Mouse (Mus musculus) MEL (cell line): ENCODE data around the gene Oat.

Experiments
- CTCF ChIP-seq, 3 experiments: IDR thresholded peaks in 2 of 3; conservative IDR thresholded peaks in 1 of 3; 2 replicates each; pipeline ENCODE4 v1.5.1; 2011 to 2012; ENCODE audit warnings: low read length in 3 of 3, low read depth in 2 of 3, mild to moderate bottlenecking in 2 of 3, improper control_type of control experiment in 1 of 3, inconsistent platforms in 1 of 3, mixed read lengths in 1 of 3, moderate library complexity in 1 of 3; ENCODE audit not compliant: control insufficient read depth in 1 of 3, insufficient read depth in 1 of 3, poor library complexity in 1 of 3, severe bottlenecking in 1 of 3
- E2F4 ChIP-seq: IDR thresholded peaks from 2 replicates; pipeline ENCODE4 v1.6.1; 2011; ENCODE audit warnings: low read depth, low read length, improper control_type of control experiment, borderline replicate concordance
- ELF1 ChIP-seq: IDR thresholded peaks from 2 replicates; pipeline ENCODE4 v1.6.1; 2014; ENCODE audit warnings: low read depth, mild to moderate bottlenecking, inconsistent platforms, low read length, improper control_type of control experiment, moderate library complexity
- GATA1 ChIP-seq: IDR thresholded peaks from 2 replicates; pipeline ENCODE4 v1.6.1; 2011; ENCODE audit warnings: low read depth, low read length, improper control_type of control experiment
- MAX ChIP-seq: IDR thresholded peaks from 2 replicates; pipeline ENCODE4 v1.6.1; 2011; ENCODE audit warnings: low read length, improper control_type of control experiment
- MXI1 ChIP-seq: IDR thresholded peaks from 2 replicates; pipeline ENCODE4 v1.6.1; 2011; ENCODE audit warnings: mild to moderate bottlenecking, low read depth, low read length, improper control_type of control experiment
- POLR2A ChIP-seq, 2 experiments: IDR thresholded peaks; 2 replicates each; pipeline ENCODE4 v1.6.1; 2011 to 2012; ENCODE audit warnings: low read length in 2 of 2, mild to moderate bottlenecking in 2 of 2, control low read depth in 1 of 2, improper control_type of control experiment in 1 of 2, low read depth in 1 of 2, moderate library complexity in 1 of 2; ENCODE audit not compliant: control insufficient read depth in 1 of 2, insufficient read depth in 1 of 2, poor library complexity in 1 of 2
- TBP ChIP-seq: IDR thresholded peaks from 2 replicates; pipeline ENCODE4 v1.8.0; 2011; ENCODE audit warnings: low read depth, low read length, improper control_type of control experiment
- USF1 ChIP-seq: IDR thresholded peaks from 2 replicates; pipeline ENCODE4 v1.6.1; 2014; ENCODE audit warnings: low read depth, mild to moderate bottlenecking, inconsistent platforms, low read length, improper control_type of control experiment, moderate library complexity
- ZNF384 ChIP-seq: IDR thresholded peaks from 2 replicates; pipeline ENCODE4 v1.6.1; 2012; ENCODE audit warnings: low read depth, mild to moderate bottlenecking, inconsistent platforms, low read length, improper control_type of control experiment

GRCm38 (mm10) chr7:132594325-132594724 lies 18.1 kb upstream of the Oat start:
- TF ChIP-seq TBP (no peak), MXI1 (no peak), ELF1 (no peak), E2F4 (no peak), MAX (no peak), POLR2A (IDR thresholded peaks at IDR 0.05; ENCODE audit: control insufficient read depth in 1 of 2, insufficient read depth in 1 of 2, low read depth in 1 of 2, low read length in 2 of 2, poor library complexity in 1 of 2) (no peak), CTCF (IDR thresholded peaks at IDR 0.05 in 2 of 3, conservative IDR thresholded peaks at IDR 0.05 in 1 of 3; ENCODE audit: control insufficient read depth in 1 of 3, insufficient read depth in 1 of 3, low read depth in 2 of 3, low read length in 3 of 3, poor library complexity in 1 of 3, severe bottlenecking in 1 of 3) (no peak), ZNF384 (no peak), USF1 (no peak), GATA1 (0 out of 2 replicates have a peak, but pooled peaks have one; percentile 29)
